Mouse (Mus musculus) Patski (cell line): Measurements from ENCODE around the gene Rnf145. TPM values are rescaled to one million over a fixed set of nuclear protein-coding genes. Genes with fewer than 3 reads are reported as not detected.

Experiments
- ATAC-seq: fragments of 100-300 bp; one replicate; pipeline ENCODE4 v1.8.0; 2021
- CTCF ChIA-PET: fragments of 350-600 bp; sonication (Branson Sonifier 250); formaldehyde crosslinking; loops from one replicate; lab custom pipeline; 2022; ENCODE audit warnings: inconsistent platforms; lab: Charles Lee
- POLR2A ChIA-PET: fragments of 350-600 bp; sonication (Branson Sonifier 250); formaldehyde crosslinking; loops from one replicate; lab custom pipeline; 2022; ENCODE audit warnings: antibody characterized with exemption, inconsistent platforms; lab: Charles Lee
- DNase-seq: peaks from one replicate; pipeline ENCODE4 v3.0.0-alpha.2; 2011; ENCODE audit warnings: low read depth, low spot score
- H3K27me3 ChIP-seq: fragments of 371-371 bp; one replicate; pipeline ENCODE4 v1.5.1; 2021
- CTCF ChIP-seq: fragments of 100-300 bp; IDR thresholded peaks from one replicate; pipeline ENCODE4 v1.5.1; 2021
- in situ Hi-C: fragments of 300-500 bp; cut with MboI; formaldehyde crosslinking; loops from 3 replicates; pipeline ENCODE4 v1.11.1; 2018; ENCODE audit warnings: low pct_unique_long_range_greater_than_20kb, mixed read lengths
- polyA plus RNA-seq: library from polyadenylated mRNA; unstranded; gene quantifications from one replicate; pipeline ENCODE4 v1.2.3, GENCODE M21; 2021

Gene Rnf145
- 161 TPM for polyA plus RNA-seq

GRCm38 (mm10) chr11:44518281-44519095, at the start of gene Rnf145:
Gene Rnf145 (plus strand): TSS chr11:44518964.
- in situ Hi-C loops, result no loop called here
- ChIA-PET CTCF (no interaction called here), POLR2A (interaction anchor here (0.9 to 1.8 kb wide), 2 partner anchors 13 to 23 kb away, joined by 3 to 5 read pairs; no protein-coding TSS in a partner anchor)
- DNase-seq (no peak), ATAC-seq (peak; percentile 63)
- no peak for TF ChIP-seq CTCF
- no peaks in the 10 kb centered on the region for H3K27me3 ChIP-seq

GRCm38 (mm10) chr11:44469646-44470431, 48.9 kb upstream of the Rnf145 start:
- no peak for DNase-seq
- ATAC-seq, result peak; percentile 62
- no peaks in the 10 kb centered on the region for H3K27me3 ChIP-seq
- CTCF ChIA-PET, result no interaction called here
- POLR2A ChIA-PET, result interaction anchor here (0.8 to 2.3 kb wide), 6 partner anchors 47 to 112 kb away, joined by 3 to 11 read pairs (median 5); no protein-coding TSS in a partner anchor
- no peak for TF ChIP-seq CTCF
- in situ Hi-C loops, result loop anchor here (5.0 kb wide), 1 partner anchor 52 kb away; no protein-coding TSS in a partner anchor

GRCm38 (mm10) chr11:44470432-44471336, 48.1 kb upstream of the Rnf145 start, which contains the start of gene Ublcp1:
Gene Ublcp1 (minus strand): TSS chr11:44470498.
- POLR2A ChIA-PET, result interaction anchor here (0.8 to 2.3 kb wide), 7 partner anchors 30 to 111 kb away, joined by 3 to 11 read pairs (median 5); no protein-coding TSS in a partner anchor
- H3K27me3 ChIP-seq, result no peaks in the 10 kb centered on the region
- no peak for TF ChIP-seq CTCF
- CTCF ChIA-PET, result no interaction called here
- ATAC-seq (peak; percentile 85), DNase-seq (peak; percentile 60)
- in situ Hi-C loops, result loop anchor here (5.0 kb wide), 1 partner anchor 52 kb away; no protein-coding TSS in a partner anchor

- no peak for TF ChIP-seq CTCF
- ChIA-PET CTCF (no interaction called here), POLR2A (interaction anchor here (0.6 to 2.3 kb wide), 5 partner anchors 30 to 232 kb away, joined by 3 to 11 read pairs (median 6); no protein-coding TSS in a partner anchor)
- H3K27me3 ChIP-seq, result no peaks in the 10 kb centered on the region
- in situ Hi-C loops, result loop anchor here (5.0 kb wide), 1 partner anchor 51 kb away; no protein-coding TSS in a partner anchor
- no peak for DNase-seq
- no peak for ATAC-seq
Measured at GRCm38 (mm10) chr11:44471337-44471995, 47.3 kb upstream of the Rnf145 start.

- ChIA-PET POLR2A (no interaction called here), CTCF (no interaction called here)
- no peak for TF ChIP-seq CTCF
- no peaks in the 10 kb centered on the region for H3K27me3 ChIP-seq
- no peak for DNase-seq
- in situ Hi-C loops, result no loop called here
- ATAC-seq, result no peak
Measured at GRCm38 (mm10) chr11:44475467-44475866, 43.3 kb upstream of the Rnf145 start.

- DNase-seq (no peak), ATAC-seq (no peak)
- no peaks in the 10 kb centered on the region for H3K27me3 ChIP-seq
- TF ChIP-seq CTCF, result no peak
- CTCF ChIA-PET, result no interaction called here
- in situ Hi-C loops, result no loop called here
- POLR2A ChIA-PET, result no interaction called here
Measured at GRCm38 (mm10) chr11:44476445-44476844, 42.3 kb upstream of the Rnf145 start.

- no peak for TF ChIP-seq CTCF
- in situ Hi-C loops, result no loop called here
- ATAC-seq, result no peak
- POLR2A ChIA-PET, result no interaction called here
- no peaks in the 10 kb centered on the region for H3K27me3 ChIP-seq
- CTCF ChIA-PET, result no interaction called here
- no peak for DNase-seq
Measured at GRCm38 (mm10) chr11:44478382-44478781, 40.4 kb upstream of the Rnf145 start.

- DNase-seq (no peak), ATAC-seq (no peak)
- ChIA-PET POLR2A (no interaction called here), CTCF (interaction anchor here (1.3 kb wide), 1 partner anchor 32 kb away, joined by 3 read pairs; no protein-coding TSS in a partner anchor)
- no peak for TF ChIP-seq CTCF
- no peaks in the 10 kb centered on the region for H3K27me3 ChIP-seq
- in situ Hi-C loops, result no loop called here
Measured at GRCm38 (mm10) chr11:44480246-44480645, 38.5 kb upstream of the Rnf145 start.

GRCm38 (mm10) chr11:44485089-44485736, 33.6 kb upstream of the Rnf145 start:
- TF ChIP-seq CTCF, result no peak
- no peak for ATAC-seq
- in situ Hi-C loops, result no loop called here
- CTCF ChIA-PET, result no interaction called here
- DNase-seq, result no peak
- peaks cover 4% of the 10 kb centered on the region for H3K27me3 ChIP-seq
- POLR2A ChIA-PET, result no interaction called here
